Mouse (Mus musculus): ENCODE measurements around the gene Cdk5r1. TPM values are rescaled to one million over a fixed set of nuclear protein-coding genes. Genes with fewer than 3 reads are reported as not detected.

Cdk5r1 gene
- total RNA-seq, 2 experiments from 2014 or later: 218 to 227 TPM

DNA sequence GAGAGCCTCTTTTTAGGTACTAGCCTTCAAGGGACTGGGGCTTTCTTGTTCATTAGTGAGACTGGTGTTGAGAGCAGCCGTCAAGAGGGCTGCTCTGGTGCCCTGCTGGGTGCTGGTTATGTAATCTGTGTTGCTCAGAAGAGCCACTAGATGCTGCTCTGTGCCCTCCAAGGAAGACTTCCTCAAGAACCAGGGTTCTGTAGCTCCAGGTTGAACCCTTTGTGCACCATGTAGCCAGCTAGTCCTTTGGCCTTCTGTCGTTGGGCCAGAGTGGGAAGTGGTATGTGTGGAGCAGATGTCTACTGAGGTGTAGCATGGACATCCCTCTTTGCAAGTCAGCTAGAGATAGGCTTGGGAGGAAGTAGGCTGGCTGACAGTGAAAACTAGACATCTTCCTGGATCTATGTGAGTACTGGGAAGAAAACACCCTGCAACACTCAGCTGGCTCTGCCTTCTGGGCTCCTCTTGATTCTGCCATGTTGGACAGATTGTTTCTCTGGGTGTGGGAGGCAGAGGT, 2.6 kb upstream of the Cdk5r1 start:
- peak; percentile 71 for TF ChIP-seq CTCF (conservative IDR thresholded peaks at IDR 0.05)
- Histone ChIP-seq H3K27ac (peak overlapping the region; percentile 90), H3K4me3 (no peak overlapping the region)
- DNase-seq (ENCODE audit: low spot score in 2 of 2): no peak

DNA sequence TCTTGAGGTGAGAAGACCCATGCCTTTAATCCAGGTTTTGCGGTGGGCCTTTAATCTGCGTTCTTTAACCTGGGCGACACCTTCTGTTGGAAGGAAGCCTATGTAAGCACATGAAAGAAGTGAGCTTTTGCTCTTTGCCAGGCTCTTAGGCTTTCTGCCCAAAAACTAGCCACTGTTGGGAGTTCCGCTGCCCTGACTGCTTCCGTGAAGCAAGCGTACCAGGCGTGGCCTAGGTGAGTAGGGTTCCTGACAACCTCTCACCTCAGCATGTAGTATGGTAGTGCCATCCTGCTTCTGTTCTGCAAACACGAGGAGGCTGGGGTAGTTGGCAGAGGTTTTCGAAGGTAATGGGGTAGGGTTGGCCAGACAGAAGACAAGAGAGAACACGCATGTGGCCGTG, 2.0 kb upstream of the Cdk5r1 start:
- DNase-seq (ENCODE audit: low spot score in 2 of 2): no peak
- TF ChIP-seq CTCF (conservative IDR thresholded peaks at IDR 0.05): no peak
- peak overlapping the region; percentile 90 for H3K27ac ChIP-seq
- no peak overlapping the region for H3K4me3 ChIP-seq

DNA sequence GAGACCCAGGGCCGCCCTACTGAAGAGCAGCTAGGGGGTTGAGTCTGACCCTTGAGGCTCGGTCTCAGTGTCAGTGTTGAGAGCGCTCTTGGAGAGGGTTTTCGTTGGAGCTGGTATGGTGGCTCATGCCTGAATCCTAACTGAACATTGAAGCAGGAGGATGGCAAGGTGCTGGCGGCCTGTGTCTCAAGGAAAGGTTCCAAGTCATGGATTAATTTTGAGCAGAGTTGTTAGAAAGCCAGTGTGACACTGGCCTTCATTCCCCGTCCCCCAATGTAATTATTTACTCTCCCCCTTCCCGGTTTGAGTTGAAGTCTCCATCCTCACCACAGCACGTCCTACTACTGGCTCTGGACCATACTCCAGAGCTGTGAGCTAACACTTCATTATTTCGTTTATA, 1.3 kb upstream of the Cdk5r1 start:
- TF ChIP-seq CTCF (conservative IDR thresholded peaks at IDR 0.05): no peak
- Histone ChIP-seq H3K27ac (peak overlapping the region; percentile 90; the same call in 1 of the 2 replicates), H3K4me3 (no peak overlapping the region)
- no peak for DNase-seq (ENCODE audit: low spot score in 2 of 2)

DNA sequence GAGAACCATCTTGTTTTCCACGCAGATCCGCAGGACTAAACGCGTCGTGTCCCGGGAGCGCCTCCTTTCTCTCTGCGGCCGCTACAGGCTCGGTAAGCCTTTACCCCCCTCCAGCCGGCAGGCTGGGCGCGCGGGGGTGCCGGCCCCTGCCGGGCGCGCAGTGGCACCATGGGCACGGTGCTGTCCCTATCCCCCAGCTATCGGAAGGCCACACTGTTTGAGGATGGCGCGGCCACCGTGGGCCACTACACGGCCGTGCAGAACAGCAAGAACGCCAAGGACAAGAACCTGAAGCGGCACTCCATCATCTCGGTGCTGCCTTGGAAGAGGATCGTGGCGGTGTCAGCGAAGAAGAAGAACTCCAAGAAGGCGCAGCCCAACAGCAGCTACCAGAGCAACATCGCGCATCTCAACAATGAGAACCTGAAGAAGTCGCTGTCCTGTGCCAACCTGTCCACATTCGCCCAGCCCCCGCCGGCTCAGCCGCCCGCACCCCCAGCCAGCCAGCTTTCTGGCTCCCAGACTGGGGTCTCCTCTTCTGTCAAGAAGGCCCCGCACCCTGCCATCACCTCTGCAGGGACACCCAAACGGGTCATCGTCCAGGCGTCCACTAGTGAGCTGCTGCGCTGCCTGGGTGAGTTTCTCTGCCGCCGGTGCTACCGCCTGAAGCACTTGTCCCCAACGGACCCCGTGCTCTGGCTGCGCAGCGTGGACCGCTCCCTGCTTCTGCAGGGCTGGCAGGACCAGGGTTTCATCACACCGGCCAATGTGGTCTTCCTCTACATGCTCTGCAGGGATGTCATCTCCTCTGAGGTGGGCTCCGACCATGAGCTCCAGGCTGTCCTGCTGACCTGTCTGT, 747 bp downstream of the Cdk5r1 start:
- Histone ChIP-seq H3K4me3 (peak overlapping the region; percentile 92), H3K27ac (peak overlapping the region; percentile 93)
- TF ChIP-seq CTCF (conservative IDR thresholded peaks at IDR 0.05): no peak
- DNase-seq (ENCODE audit: low spot score in 2 of 2): no peak

DNA sequence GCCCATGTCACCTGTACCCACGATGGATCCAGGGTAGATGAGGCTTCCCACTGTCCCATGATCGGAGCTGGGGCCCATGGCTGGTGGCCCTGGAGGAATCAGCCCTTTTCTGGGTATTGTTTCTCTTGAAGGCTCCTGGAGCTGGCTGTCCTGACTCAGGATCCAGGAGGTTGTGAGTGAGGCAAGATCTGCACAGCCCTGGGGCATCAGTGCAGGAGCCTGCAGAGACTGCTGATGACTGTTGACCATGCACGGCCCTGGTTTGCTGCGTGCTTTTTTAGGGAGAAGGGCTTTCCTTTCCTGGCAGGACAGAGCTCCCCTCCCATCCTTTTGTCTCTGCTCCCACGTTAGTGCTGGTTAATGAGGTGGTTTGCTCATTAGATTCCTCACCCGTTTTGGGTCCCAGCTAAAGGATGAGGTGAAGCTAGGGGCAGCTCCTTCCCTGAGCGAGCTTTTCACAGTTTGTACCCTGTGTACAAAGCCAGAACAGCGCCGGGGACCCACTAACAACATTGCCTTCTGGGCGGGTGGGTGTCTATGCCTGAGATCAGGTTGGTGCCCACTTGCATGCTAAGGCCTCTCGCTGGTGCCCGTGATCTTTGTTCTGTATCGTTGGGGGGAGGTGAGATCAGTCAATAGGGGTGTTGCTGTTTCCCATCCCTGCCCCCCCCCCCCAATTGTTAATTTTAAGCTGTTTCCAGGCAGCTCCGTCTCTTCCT, 2.0 kb downstream of the Cdk5r1 start:
- no peak for DNase-seq (ENCODE audit: low spot score in 2 of 2)
- TF ChIP-seq CTCF (conservative IDR thresholded peaks at IDR 0.05): no peak
- H3K27ac ChIP-seq: peak overlapping the region; percentile 93
- peak overlapping the region; percentile 92 for H3K4me3 ChIP-seq

DNA sequence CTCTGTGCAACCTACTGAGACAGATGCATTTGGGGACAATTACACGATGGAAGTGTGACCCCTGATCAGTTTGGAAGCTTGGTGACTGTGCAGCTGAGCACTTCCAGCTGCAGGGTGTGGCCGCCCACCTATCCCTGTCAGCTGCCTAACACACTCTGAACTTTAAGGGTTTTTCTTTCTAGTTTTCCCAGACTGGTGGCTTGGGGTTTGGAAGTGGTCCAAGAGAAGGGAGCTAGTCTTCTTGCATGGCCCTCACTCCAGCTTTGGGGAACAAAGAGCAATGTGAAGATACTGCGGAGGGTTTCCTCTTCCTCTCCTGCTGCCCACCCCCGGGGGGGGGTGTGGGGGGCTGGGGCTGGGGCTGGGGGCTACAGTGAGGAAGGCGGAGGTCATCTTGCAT, 2.6 kb downstream of the Cdk5r1 start:
- H3K4me3 ChIP-seq: peak overlapping the region; percentile 92
- H3K27ac ChIP-seq: peak overlapping the region; percentile 93
- DNase-seq (ENCODE audit: low spot score in 2 of 2): no peak
- TF ChIP-seq CTCF (conservative IDR thresholded peaks at IDR 0.05): no peak

DNA sequence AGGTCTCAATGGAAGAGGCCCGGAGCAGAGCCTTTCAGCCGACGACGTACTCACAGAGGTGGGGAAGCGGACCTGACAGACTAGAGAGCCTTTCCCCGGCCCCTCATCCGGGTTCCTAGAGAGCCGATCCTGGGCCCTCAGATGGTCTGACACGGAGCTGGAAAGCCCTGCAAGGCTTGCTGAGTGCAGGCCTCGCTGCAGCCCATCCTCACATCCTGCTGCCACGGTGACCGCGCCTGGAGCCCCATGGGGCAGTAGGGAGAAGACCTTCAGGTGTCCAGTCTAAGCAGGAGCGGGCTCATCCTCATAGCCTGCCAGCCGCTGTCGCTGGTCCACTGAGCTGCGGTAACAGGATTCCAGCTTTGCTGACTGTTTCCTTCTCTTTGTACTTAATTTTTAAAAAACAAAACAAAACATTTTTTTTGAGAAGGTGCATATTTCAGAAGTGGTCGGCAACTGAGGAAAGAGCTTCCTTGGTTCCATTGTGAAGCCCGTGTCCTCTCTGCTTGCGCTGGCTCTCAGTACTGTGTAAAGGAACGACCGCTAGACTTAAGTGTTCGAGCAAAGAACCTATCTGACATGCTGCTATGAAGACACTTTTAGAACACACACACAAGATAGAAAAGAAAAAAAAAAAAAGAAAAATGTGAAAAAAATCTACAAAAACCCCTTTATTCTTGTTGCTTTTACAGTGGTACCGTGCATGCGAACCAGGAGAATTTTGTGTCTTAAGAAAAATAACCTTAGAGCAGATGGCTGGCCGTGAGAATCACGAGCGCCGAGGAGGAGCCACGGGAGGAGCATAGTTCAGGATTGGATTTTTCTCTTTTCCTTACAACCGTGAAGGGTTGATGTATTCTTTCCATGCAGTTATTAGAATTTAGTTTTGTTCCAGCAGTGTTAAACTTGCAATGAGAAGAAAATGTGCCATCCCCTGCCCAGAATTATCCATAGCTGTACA, 3.4 kb downstream of the Cdk5r1 start:
- Histone ChIP-seq H3K4me3 (peak overlapping the region; percentile 92), H3K27ac (peak overlapping the region; percentile 93)
- no peak for TF ChIP-seq CTCF (conservative IDR thresholded peaks at IDR 0.05)
- no peak for DNase-seq (ENCODE audit: low spot score in 2 of 2)

DNA sequence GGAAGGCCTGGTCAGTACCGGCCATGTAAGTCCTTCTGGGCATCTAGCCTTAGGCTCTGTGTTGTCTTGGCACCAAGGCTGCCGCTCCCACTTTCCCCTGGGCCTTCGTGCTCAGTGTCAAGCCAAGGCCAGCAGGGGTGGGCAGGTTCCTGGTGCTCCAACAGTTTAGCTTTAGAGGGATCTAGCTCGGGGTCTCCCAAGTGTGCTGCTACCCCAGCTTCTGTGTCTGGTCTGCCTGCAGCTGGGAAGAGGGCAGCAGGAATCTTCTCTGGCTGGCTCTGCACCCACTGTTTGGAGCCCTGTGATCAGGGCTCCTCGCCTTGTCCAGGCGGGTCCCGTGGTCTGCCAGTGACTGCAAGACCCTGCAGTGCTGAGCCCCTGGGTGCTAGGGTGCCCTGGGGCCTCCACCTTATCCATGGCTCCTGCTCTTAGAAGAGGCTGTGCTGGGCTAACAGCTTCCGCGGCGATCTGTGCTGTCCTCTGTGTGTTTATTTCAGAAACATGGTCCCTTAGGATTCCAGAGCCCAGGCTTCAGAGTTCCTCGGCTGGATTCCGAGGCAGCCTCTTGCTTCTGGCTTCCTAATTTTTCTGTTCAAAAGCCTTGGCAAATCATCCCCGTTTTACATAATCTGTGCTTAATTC, 4.7 kb downstream of the Cdk5r1 start:
- Histone ChIP-seq H3K27ac (peak overlapping the region; percentile 93), H3K4me3 (peak overlapping the region; percentile 92)
- no peak for DNase-seq (ENCODE audit: low spot score in 2 of 2)

DNA sequence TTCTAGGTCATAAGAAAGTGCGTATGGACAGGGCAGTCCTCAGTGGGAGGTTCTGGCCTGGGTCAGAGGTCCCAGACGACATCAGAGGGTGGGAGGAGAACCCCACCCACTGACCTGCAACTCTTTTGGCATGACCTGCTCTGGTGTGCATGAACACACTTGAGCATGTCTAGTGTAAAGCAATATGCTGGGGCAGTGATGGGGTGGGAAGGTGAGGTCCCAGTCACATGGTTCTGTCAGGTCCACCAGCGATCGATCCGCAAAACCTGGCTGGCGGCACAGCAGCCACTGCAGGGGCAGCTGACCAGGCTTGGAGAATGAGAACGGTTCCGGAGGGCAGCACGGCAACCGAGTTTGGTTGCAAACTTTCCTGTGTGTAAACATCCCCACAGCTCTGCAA, 5.5 kb downstream of the Cdk5r1 start:
- DNase-seq (ENCODE audit: low spot score in 2 of 2): no peak
- Histone ChIP-seq H3K4me3 (peak overlapping the region; percentile 92), H3K27ac (peak overlapping the region; percentile 93)
- TF ChIP-seq CTCF (conservative IDR thresholded peaks at IDR 0.05): no peak

More for the DNA sequence above, 4.7 kb downstream of the Cdk5r1 start:
- TF ChIP-seq CTCF (conservative IDR thresholded peaks at IDR 0.05): no peak

DNA sequence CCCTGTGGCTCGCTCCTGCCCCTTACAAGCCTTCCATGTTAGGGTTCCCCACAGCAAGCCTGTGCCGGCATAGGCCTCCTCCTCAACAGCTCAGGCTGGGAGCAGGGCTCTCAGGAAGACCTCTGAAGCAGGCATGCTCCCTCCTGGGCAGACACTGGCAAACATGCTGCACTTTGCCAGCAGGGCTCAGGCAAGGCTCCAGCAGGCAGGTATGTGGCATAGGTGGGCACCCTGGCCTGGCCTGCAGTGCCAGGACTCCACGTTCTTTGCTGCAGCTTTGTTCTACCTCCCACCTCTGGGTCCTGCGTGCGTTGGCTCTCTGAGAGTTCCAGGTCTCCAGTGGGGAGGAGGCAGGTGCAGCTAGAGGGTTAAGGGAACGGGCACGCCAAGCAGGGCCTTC, 6.1 kb downstream of the Cdk5r1 start:
- H3K4me3 ChIP-seq: peak overlapping the region; percentile 92
- no peak for DNase-seq (ENCODE audit: low spot score in 2 of 2)
- H3K27ac ChIP-seq: peak overlapping the region; percentile 93
- TF ChIP-seq CTCF (conservative IDR thresholded peaks at IDR 0.05): no peak

DNA sequence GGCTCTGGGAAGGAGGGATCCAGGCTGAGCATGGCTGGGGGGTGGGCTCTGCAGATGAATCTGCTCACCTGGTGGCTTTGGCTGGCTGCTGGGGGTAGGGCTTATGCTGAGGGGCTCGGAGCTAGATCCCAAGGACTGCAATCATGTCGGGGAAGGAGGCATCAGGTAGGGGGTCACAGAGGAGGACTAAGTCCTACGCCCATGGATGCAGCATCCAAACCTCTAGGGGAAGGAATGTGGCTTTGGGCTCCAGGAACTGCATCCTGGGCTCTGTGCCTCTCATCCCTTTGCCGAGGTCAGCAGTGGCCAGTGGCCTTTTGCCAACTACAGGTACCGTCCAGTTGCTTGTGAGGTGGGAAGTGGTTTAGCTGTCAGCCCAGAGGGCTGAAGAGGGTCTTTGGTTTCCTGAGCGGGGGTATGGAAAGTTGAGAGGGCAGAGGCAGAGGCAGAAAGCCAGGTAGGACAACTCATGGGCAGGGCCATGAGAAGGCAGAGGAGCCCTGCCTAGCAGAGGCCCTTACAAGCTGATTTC, 6.8 kb downstream of the Cdk5r1 start:
- Histone ChIP-seq H3K27ac (peak overlapping the region; percentile 93), H3K4me3 (peak overlapping the region; percentile 32)
- no peak for DNase-seq (ENCODE audit: low spot score in 2 of 2)
- TF ChIP-seq CTCF (conservative IDR thresholded peaks at IDR 0.05): no peak

All from layer of hippocampus, adult 2 months (tissue).